Mouse (Mus musculus): ENCODE measurements at regions not wholly inside any gene's neighbourhood (a gene's known extent, or its start where the extent isn't known, plus 50 kb on each side); places are given as distances from the start of the nearest gene placed in this dataset.
"Not testable (repeated sequence)": the region's sequence is repeated elsewhere in the genome, so short reads cannot be mapped to it uniquely, and the experiment has no call there.

DNA sequence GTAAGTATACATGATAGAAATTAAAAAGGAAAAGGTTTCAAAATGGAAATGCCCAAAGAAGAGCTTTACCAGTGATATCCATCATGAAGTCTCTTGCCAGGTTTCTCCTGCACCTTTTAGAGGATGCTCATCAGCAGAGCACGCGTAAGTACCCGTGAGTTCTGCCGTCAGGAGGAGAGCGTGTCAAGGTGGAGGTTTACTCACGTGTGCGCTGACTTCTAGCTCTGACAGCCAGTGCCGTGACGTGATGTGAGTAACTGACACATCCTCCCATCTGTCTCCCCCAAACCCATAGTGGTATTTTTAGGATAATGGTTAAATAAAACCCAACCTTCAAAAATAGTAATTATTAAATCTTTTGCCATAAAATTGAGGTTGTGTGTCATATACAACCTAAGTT, 55.3 kb downstream of the Adra2a start:
- ATAC-seq (replicated peaks; ENCODE audit: low FRiP score, low TSS enrichment, poor library complexity, severe bottlenecking): no peak

DNA sequence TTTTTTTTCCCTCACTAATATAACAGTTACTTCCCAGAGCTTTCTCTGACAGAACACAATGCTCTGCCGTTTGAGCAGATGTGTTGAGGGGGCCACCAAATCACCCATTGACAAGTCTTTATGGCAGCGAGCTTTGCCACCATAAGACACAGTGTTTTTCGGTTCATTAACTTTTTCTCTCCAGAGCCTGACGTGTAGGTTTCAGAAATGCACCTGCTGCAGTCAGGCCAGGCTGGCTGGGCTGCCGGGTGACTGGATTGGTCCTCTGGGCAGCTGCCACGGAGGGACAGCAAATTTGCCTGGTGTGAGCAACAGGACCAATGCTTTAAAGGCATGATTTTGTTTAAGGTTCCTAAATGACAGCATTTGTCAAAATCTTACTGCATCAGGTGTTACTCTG, 55.8 kb downstream of the Adra2a start:
- ATAC-seq (replicated peaks; ENCODE audit: low FRiP score, low TSS enrichment, poor library complexity, severe bottlenecking): no peak

DNA sequence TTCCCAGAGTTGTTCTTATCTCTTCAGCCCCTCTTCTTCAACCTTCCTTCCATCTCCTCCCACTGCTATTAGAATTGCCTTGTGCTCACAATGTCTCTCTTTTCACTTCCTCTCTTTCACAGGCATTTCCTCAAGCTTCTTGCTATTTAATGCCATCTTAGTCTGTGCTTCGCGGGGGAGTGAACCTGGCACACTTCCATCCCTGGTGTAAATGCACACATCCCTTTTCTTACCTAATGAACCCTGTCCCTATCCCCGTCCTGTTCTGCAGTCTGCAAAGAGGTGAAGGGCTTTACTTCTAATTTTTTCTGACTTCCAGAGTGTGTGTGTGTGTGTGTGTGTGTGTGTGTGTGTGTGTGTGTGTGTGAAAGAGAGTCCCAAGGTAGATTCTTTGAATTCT, 62.6 kb downstream of the Adra2a start:
- no peak for ATAC-seq (replicated peaks; ENCODE audit: low FRiP score, low TSS enrichment, poor library complexity, severe bottlenecking)

GRCm38 (mm10) chr19:54107103-54107821, 63.3 kb downstream of the Adra2a start:
- no peak for ATAC-seq (replicated peaks; ENCODE audit: low FRiP score, low TSS enrichment, poor library complexity, severe bottlenecking)

- ATAC-seq (replicated peaks; ENCODE audit: low FRiP score, low TSS enrichment, poor library complexity, severe bottlenecking): no peak
Measured at GRCm38 (mm10) chr19:54110080-54110479, 66.1 kb downstream of the Adra2a start.

- no peak for ATAC-seq (replicated peaks; ENCODE audit: low FRiP score, low TSS enrichment, poor library complexity, severe bottlenecking)
Measured at GRCm38 (mm10) chr19:54112691-54113090, 68.7 kb downstream of the Adra2a start.

- no peak for ATAC-seq (replicated peaks; ENCODE audit: low FRiP score, low TSS enrichment, poor library complexity, severe bottlenecking)
Measured at GRCm38 (mm10) chr19:54113421-54113820, 69.5 kb downstream of the Adra2a start.

- peak; percentile 98 for ATAC-seq (replicated peaks; ENCODE audit: low FRiP score, low TSS enrichment, poor library complexity, severe bottlenecking)
Measured at GRCm38 (mm10) chr19:54114588-54115317, 70.8 kb downstream of the Adra2a start.

GRCm38 (mm10) chr19:54115335-54115734, 71.4 kb downstream of the Adra2a start:
- ATAC-seq (replicated peaks; ENCODE audit: low FRiP score, low TSS enrichment, poor library complexity, severe bottlenecking): 0 out of 2 replicates have a peak, but pooled peaks have one; percentile 19

- ATAC-seq (replicated peaks; ENCODE audit: low FRiP score, low TSS enrichment, poor library complexity, severe bottlenecking): no peak
Measured at GRCm38 (mm10) chr19:54116829-54117228, 72.9 kb downstream of the Adra2a start.

- ATAC-seq (replicated peaks; ENCODE audit: low FRiP score, low TSS enrichment, poor library complexity, severe bottlenecking): no peak
Measured at GRCm38 (mm10) chr19:54117676-54118075, 73.7 kb downstream of the Adra2a start.

DNA sequence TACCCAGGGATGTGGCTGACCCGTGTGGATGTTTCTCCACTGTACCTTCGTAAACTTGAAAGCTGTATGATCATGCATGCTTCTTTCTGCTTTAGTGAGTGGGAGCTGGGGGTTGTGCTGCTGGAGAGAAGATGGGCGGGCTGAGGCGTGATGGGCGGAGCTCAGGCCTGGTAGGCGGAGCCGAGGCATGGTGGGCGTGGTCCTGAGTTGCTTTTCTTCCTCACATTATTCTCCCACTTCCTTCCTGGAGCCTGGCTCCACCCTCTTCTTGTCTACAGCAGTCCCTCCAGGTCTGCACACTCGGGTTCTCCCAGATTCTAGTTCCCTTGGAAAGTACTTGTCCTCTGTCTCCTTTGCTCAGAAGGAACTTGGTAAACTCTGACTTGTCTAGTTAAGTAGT, 79.6 kb downstream of the Adra2a start:
- ATAC-seq (replicated peaks; ENCODE audit: low FRiP score, low TSS enrichment, poor library complexity, severe bottlenecking): no peak

GRCm38 (mm10) chr19:54151766-54152165, 107.8 kb downstream of the Adra2a start:
- not testable (repeated sequence) for ATAC-seq (replicated peaks; ENCODE audit: low FRiP score, low TSS enrichment, poor library complexity, severe bottlenecking)

DNA sequence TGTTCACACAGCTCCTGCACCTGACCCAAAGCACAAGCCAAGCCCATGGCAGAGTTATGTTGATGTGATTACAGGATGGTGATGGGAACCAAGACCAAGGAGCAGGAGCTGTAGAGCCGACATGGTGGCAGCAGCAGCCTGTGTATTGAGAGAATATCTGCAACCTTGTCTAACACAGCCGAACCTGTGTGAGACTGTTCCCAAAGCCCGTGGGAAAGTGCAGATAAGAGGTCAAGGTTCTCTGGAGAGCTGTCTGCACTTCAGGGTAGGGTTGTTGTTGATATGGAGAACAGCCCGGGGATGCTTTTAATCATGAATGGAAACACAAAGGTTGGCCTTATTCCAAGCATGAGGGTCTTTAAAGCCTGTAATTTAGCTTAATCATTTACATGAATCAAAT, 110.4 kb downstream of the Adra2a start:
- no peak for ATAC-seq (replicated peaks; ENCODE audit: low FRiP score, low TSS enrichment, poor library complexity, severe bottlenecking)

DNA sequence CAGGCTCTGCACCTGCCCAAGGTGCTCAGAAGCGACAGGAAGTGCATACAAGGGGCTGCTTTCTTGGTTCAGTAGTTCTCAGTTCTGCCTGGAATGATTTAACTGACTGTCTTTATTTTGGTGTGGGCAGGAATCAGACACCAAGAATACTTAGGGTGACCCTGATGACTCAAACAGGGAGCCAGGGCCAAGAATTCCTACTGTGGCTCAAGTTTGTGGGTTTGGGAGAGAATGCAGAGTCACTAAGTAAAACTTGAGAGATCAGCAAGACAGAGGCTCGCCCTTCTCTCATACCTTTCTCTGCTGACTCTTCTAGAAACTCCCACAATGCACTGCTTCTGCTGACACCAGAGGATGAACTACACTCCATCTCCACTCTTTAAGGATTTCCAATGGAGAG, 126.4 kb downstream of the Adra2a start:
- no peak for ATAC-seq (replicated peaks; ENCODE audit: low FRiP score, low TSS enrichment, poor library complexity, severe bottlenecking)

DNA sequence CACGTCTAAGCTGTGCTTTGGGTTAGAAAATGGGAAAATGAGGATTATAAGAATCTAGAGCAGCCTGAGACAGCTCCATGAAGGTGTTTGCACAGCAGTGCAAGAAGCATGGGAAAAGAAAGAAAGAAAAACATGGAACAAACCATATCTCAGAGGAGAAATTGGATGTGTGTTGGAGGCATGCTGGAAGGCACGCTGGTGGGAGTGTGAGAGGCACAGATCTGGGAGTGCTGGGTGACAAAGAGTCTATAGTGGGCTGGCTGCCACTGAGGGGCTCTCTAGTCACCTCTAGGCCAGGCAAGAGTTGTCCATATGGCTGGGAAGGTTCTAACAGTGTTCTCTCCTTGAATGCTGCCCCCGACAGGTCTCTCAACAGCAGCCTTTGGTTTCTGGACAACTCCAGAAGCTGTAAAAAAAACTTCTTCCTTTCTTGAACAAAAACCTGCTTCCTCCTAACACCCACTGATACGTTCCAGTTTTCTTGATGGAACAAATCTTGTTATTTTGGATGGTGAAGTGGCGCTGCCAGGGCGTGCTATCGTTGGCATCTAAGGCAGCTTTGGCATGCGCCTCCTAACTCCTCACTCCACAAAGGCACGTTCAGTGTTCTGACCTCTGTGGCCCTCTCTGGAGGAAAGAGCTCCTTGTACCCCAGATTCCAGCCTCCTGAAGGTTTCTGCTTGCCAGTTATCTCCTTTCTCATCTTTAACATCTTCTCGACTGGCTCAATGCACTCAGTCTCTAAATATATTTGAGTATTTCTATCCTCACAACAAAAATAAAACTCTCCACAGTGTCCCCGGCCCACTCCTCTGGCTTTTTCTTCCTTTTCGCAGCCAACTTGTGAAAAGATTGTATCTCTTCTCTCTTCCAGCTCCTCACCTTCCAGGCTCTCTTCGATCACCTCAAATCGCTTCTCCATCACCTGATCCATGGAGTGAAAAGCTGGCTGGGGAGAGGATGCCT, 130.4 kb downstream of the Adra2a start:
- ATAC-seq (replicated peaks; ENCODE audit: low FRiP score, low TSS enrichment, poor library complexity, severe bottlenecking): no peak

DNA sequence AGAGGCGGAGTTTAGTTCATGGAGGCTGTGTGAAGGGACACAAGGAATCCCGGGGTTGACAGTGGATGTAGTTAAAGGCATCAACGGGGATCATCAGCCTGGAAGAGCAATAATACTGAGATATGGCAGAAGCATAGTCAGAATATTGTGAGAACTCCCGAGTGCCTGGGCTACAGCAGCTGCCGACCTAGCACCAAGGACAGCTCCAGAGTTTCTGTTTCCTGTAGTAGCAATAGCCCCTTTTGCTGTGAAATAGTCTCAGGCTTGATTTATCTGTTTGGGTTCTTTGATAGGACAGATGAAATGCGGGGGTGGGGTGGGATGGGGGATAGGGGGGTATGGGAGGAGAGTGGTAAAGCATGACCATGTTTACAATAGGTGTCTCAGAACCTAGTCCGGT, 131.8 kb downstream of the Adra2a start:
- ATAC-seq (replicated peaks; ENCODE audit: low FRiP score, low TSS enrichment, poor library complexity, severe bottlenecking): no peak

- ATAC-seq (replicated peaks; ENCODE audit: low FRiP score, low TSS enrichment, poor library complexity, severe bottlenecking): no peak
Measured at GRCm38 (mm10) chr19:54177491-54177890, 133.5 kb downstream of the Adra2a start.

DNA sequence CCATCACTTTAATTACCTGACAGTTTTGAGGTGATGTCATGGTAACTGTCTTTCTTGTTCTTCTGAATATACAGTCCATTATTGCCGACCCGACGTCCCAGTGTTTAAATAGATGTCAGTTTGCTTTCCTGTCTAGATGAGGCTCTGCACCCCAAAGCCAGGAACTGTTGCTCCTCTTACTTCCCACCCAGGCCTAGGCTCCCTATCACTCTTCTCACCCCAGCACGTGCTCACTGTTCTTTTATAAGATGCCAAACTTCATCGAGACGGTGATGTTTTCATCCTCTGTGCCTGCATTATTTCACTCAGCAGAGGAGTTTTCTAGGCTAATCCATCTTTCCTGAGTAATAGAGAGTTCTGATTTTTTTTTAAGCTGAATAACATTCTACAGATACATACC, 156.5 kb downstream of the Adra2a start:
- ATAC-seq (replicated peaks; ENCODE audit: low FRiP score, low TSS enrichment, poor library complexity, severe bottlenecking): no peak

DNA sequence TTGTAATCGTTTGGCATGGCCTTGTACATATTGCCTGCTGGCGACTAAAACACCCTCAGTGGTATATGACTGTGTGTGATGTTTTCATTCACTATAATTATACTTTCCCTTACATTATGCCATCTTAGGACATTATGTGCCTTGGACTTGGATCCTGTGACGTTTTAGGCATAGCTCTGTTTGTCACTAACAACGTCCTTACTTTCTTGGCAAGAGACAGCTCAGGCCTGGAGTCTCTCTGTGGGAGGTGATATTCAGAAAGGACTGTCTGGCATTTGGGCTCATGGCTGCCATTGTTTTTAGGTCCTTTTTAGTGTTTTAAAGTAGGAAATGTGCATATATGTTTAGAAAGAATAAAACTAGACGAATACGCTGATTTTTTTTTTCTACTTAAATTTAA, 158.5 kb downstream of the Adra2a start:
- ATAC-seq (replicated peaks; ENCODE audit: low FRiP score, low TSS enrichment, poor library complexity, severe bottlenecking): no peak

All from megakaryocyte-erythroid progenitor cell, adult 5-6 weeks (primary cell).